Mouse (Mus musculus) ovary, adult 2 months (tissue): ENCODE results near the gene Rrnad1. TPM values are rescaled to one million over a fixed set of nuclear protein-coding genes. Genes with fewer than 3 reads are reported as not detected.

Source experiments
- polyA plus RNA-seq: library from polyadenylated mRNA; depleted of rRNA; stranded (reverse); fragments of >200 nt; gene quantifications from 2 replicates; pipeline ENCODE4 v1.2.3, GENCODE M21; 2012; rRNA removed

Gene Rrnad1
- polyA plus RNA-seq, result 54.9 and 58.7 TPM in 2 replicates

GRCm38 (mm10) chr3:87930078-87930795, at the start of gene Rrnad1, which contains the start of gene Isg20l2:
Gene Rrnad1 (minus strand): TSS chr3:87930717.
Gene Isg20l2 (plus strand): TSS chr3:87930314.

DNA sequence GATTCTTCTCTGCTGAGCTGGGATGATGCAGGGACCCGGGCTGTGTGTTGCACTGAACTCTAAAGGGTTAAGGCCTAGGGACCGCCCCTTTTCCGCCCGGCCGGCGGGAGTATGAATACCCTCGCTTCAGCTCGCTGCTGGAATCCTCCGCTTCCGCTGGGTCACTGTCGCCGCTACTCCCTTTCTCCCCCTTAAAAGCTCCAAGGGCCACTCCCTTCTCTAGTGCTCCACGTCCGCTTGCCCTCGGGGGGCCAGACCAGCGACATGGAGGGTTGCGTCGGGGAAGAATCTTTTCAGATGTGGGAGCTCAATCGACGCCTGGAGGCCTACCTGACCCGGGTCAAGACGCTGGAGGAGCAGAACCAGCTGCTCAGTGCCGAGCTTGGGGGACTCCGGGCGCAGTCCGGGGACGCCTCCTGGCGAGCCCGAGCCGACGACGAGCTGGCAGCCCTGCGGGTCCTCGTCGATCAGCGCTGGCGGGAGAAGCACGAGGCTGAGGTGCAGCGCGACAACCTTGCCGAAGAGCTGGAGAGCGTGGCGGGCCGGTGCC, 40.5 kb upstream of the Rrnad1 start, which contains the start of gene Nes:
Gene Nes, plus strand, starts transcription at position 140 of the 550 bp plus-strand sequence.

GRCm38 (mm10) chr3:87948378-87949265, 18.1 kb upstream of the Rrnad1 start, which contains the start of gene Crabp2:
Gene Crabp2 (plus strand): TSS chr3:87948666.

GRCm38 (mm10) chr3:87919336-87920108, 11.0 kb downstream of the Rrnad1 start, which contains the start of gene Mrpl24:
Gene Mrpl24 (plus strand): TSS chr3:87919506.

DNA sequence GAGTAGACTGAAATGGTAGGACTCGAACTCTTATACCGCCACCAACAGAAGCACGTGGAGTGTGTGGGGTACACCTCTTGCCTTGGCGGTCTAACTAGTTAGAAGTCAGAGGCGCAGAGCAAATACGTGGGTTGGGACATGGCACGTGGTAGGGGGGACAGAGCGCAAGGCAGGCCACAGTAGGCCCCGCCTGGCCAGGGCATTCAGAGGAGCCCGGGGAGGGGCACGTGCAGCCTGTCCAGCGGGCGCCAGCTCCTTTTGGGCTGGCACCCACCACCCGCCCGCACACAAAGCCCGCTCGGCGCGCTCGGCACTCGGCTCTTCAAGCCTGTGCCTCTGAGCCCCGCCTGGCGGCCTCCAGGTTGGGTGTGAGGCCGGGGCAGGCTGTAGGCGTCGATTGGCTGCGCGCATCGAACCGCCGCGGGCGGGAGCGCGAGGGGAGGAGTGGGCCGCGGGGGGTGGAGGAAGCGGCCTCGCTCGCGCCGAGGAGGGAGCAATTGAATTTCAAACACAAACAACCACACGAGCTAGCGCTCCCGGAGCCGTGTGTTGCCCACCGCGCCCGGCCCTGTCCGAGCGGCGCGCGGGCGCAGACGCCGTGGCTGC, 24.5 kb downstream of the Rrnad1 start, which contains the start of gene Hdgf:
Gene Hdgf, plus strand, starts transcription at position 442 of the 606 bp plus-strand sequence.

DNA sequence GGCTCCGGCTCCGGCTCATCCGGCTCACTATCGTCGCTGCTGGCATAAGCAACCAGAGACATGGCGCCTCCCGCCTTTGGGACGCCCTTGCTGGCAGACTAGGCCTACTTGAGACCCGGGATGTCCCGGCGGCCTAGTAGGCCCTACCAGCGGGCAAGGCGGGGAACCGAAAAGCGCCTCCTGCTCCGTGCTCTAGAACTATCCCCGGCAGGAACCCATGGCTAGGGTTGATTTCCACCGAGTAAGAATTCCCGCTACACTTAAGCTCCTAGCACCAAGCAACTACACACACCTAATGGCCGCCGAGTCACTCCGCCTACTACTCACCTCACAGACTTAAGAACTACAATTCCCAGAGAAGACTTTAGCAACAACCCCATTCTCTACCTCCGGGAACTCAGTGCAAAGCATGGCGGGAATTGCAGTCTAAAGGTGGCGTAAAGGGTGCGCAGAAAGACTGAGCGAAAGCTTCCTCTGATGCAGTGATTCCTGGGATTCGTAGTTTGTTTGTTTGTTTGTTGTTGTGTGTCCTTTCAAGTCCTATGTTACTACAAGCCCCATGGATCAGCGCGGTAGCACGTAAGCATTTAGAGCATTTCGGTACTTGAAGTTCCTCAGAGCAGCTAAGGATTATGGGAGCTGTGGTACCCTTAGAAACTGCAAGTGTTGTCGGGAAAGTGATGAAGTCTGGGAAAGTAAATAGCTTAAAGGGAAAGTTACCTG, 45.1 kb downstream of the Rrnad1 start, which contains the start of gene Prcc:
Gene Prcc, minus strand, starts transcription at position 328 of the 723 bp plus-strand sequence.

Other genes with a start within 250 kb of the Rrnad1 start
- 9.1 and 10.7 TPM in 2 replicates for gene Lrrc71, start 182.1 kb downstream of the Rrnad1 start, polyA plus RNA-seq
- gene Ntrk1, start 135.6 kb downstream of the Rrnad1 start, polyA plus RNA-seq, result 4.4 and 5.1 TPM in 2 replicates
- gene Insrr, start 133.8 kb downstream of the Rrnad1 start, polyA plus RNA-seq, result 0.51 and 0.78 TPM in 2 replicates
- gene Pear1, start 106.4 kb downstream of the Rrnad1 start, polyA plus RNA-seq, result 123 and 134 TPM in 2 replicates
- gene Sh2d2a, start 84.0 kb downstream of the Rrnad1 start, polyA plus RNA-seq, result 0.92 and 1.1 TPM in 2 replicates
- gene Prcc, start 45.1 kb downstream of the Rrnad1 start, polyA plus RNA-seq, result 37.4 and 39.5 TPM in 2 replicates
- 75.4 and 79.0 TPM in 2 replicates for gene Hdgf, start 24.4 kb downstream of the Rrnad1 start, polyA plus RNA-seq
- 17.9 and 22.9 TPM in 2 replicates for gene Mrpl24, start 11.2 kb downstream of the Rrnad1 start, polyA plus RNA-seq
- gene Isg20l2, start 403 bp downstream of the Rrnad1 start, polyA plus RNA-seq, result 17.2 and 19.6 TPM in 2 replicates
- 12.1 and 24.3 TPM in 2 replicates for gene Crabp2, start 17.9 kb upstream of the Rrnad1 start, polyA plus RNA-seq
- 6.6 and 11.3 TPM in 2 replicates for gene Nes, start 40.4 kb upstream of the Rrnad1 start, polyA plus RNA-seq
- 41.0 and 47.3 TPM in 2 replicates for gene Bcan, start 69.5 kb upstream of the Rrnad1 start, polyA plus RNA-seq
- 0.12 and 1.2 TPM in 2 replicates for gene Hapln2, start 96.9 kb upstream of the Rrnad1 start, polyA plus RNA-seq
- gene Gpatch4, start 112.4 kb upstream of the Rrnad1 start, polyA plus RNA-seq, result 9.4 and 11.5 TPM in 2 replicates
- gene Naxe, start 127.8 kb upstream of the Rrnad1 start, polyA plus RNA-seq, result 72.2 and 92.5 TPM in 2 replicates
- not detected in 2 replicates for gene Ttc24, start 147.6 kb upstream of the Rrnad1 start, polyA plus RNA-seq
- gene Iqgap3, start 151.3 kb upstream of the Rrnad1 start, polyA plus RNA-seq, result 13.1 and 15.0 TPM in 2 replicates
- gene Mef2d, start 211.7 kb upstream of the Rrnad1 start, polyA plus RNA-seq, result 96.5 and 141 TPM in 2 replicates